Mouse (Mus musculus): ENCODE measurements around the gene Lrrc32.

Gene Lrrc32

DNA sequence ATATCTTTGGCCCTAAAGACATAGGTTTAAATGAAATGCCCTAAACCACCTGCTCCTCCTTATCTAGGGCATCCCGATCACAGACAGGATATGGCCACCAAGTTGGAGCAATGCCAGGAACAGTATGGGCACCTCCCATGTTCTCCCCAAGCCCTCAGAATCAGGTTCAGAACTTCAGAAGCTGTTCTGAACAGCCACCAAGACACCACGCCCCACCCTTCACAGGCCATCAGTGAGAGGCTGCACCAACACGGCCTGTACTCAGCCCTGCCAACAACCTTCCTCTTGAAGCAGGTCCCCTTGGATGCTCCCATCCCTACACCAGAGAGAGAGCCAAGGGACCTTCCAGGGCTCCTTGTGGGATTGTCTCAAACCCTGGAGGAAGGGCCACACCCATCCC is 55.5 kb downstream of the Lrrc32 start:
- DNase-seq (ENCODE audit: low read depth, low spot score) = no peak

DNA sequence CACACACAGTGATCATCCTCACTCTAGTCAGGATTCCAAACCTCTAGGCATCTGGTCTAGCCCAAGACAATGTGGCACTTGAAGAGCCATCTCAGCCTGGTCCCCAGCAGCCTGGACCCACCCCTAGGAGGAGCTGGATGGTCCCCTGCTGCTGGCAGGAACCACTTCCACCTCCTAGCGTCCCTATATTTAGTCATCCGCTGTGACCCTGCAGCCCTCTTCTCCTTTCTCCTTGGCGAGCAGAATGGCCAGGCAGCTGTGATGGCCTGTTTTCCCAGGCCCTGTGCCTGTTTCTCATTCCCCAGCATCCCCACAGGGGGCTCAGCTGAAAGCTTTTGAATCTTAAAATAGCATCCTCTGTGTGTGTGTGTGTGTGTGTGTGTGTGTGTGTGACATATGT is 59.8 kb downstream of the Lrrc32 start:
- DNase-seq (ENCODE audit: low read depth, low spot score) = no peak

DNA sequence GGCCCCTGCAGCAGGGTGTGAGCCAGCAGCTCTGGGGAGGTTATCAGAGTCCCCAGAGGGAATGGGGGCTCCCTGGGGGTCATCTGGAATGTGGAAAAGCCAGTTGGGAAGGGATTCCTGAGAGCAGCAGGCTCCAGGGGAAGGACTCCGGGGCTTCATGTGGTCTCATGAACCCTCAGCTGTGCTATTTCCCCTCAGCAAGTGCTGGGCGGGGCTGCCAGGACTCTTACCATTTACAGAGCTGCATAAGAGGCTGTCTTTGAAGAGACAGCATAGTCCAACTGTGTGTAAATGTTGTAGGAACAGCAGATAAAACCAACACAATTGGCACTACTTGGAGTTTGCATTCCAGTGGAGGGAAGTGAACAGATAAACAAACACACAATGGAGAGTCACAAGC is 61.5 kb downstream of the Lrrc32 start:
- no peak for DNase-seq (ENCODE audit: low read depth, low spot score)

DNA sequence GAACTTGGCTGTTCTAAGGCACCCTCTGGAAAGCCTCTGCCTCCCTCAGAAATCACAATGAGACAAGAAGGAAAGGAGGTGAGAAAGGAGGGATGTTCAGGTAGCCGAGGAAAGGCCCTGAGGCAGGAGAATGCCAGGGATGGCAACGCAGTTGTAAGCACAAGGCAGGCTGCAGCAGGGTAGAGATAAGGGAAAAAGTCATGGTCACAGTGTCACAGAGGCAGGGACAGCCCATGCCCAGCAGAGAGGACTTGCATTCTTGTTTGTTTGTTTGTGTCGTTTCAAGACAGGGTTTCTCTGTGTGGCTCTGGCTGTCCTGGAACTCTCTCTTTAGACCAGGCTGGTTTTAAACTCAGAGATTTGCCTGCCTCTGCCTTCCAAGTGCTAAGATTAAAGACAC is 62.0 kb downstream of the Lrrc32 start:
- no peak for DNase-seq (ENCODE audit: low read depth, low spot score)

Measured in skeletal muscle tissue, adult 2 months (tissue).